Mouse (Mus musculus): ENCODE measurements at regions not wholly inside any gene's neighbourhood (a gene's known extent, or its start where the extent isn't known, plus 50 kb on each side); places are given as distances from the start of the nearest gene placed in this dataset.

DNA sequence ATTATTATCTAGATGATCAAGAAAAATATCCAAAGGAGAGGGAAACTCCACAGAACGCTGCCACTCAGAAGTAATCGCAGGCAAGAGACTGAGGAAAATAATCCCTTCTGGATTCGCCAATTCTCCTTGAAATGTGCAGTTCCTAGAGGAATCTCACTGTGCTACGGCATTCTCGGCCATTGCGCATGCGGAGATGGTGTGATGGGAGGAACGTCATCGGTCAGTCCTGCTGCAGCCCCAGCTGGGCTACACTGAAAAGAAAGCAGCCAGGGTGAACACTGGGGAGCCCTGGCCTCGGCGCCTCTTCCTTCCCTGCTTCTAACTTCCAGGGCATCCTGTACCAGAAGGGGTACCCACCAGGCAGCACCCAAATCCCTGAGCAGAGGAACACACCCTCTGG, 548.0 kb upstream of the Gm19410 start:
- no peak overlapping the region for H3K27ac ChIP-seq (ENCODE audit: control insufficient read depth, insufficient read depth, low read depth, low read length, poor library complexity)
- TF ChIP-seq CTCF (IDR thresholded peaks at IDR 0.05; ENCODE audit: control insufficient read depth, insufficient read depth, low read length) = no peak
- H3K4me1 ChIP-seq (ENCODE audit: control insufficient read depth, insufficient read depth, low read length) = no peaks in the 10 kb centered on the region
- 85% methylated on average over 11 of the region's 11 CpGs for WGBS
- H3K4me3 ChIP-seq (replicated peaks; ENCODE audit: control insufficient read depth, low read depth, low read length) = no peak overlapping the region

DNA sequence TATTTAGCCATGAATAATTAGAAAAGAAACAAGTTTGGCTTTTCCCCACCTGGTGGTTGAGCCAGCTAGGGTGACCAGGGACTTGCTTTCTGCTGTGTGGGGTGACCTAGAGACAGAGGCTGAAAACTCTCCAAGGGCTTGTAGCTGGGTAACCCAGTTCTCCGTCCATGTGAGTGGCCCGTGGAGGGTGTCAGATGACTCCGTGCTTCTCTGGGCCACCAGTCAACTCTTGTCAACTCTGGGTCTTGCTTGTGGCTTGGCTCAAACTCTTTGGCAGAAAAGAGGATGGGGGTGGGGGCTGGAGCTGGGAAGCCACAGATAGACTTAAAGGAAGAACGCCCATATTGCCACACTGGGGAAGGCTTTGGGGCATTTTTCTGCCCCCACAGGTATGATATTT, 547.3 kb upstream of the Gm19410 start:
- H3K4me3 ChIP-seq (replicated peaks; ENCODE audit: control insufficient read depth, low read depth, low read length) = no peak overlapping the region
- no peaks in the 10 kb centered on the region for H3K4me1 ChIP-seq (ENCODE audit: control insufficient read depth, insufficient read depth, low read length)
- TF ChIP-seq POLR2A (IDR thresholded peaks at IDR 0.05; ENCODE audit: borderline replicate concordance, control insufficient read depth, low read depth, low read length) (no peak), CTCF (IDR thresholded peaks at IDR 0.05; ENCODE audit: control insufficient read depth, insufficient read depth, low read length) (no peak)
- WGBS = 8% methylated on average over 4 of the region's 4 CpGs
- no peak overlapping the region for H3K27ac ChIP-seq (ENCODE audit: control insufficient read depth, insufficient read depth, low read depth, low read length, poor library complexity)

DNA sequence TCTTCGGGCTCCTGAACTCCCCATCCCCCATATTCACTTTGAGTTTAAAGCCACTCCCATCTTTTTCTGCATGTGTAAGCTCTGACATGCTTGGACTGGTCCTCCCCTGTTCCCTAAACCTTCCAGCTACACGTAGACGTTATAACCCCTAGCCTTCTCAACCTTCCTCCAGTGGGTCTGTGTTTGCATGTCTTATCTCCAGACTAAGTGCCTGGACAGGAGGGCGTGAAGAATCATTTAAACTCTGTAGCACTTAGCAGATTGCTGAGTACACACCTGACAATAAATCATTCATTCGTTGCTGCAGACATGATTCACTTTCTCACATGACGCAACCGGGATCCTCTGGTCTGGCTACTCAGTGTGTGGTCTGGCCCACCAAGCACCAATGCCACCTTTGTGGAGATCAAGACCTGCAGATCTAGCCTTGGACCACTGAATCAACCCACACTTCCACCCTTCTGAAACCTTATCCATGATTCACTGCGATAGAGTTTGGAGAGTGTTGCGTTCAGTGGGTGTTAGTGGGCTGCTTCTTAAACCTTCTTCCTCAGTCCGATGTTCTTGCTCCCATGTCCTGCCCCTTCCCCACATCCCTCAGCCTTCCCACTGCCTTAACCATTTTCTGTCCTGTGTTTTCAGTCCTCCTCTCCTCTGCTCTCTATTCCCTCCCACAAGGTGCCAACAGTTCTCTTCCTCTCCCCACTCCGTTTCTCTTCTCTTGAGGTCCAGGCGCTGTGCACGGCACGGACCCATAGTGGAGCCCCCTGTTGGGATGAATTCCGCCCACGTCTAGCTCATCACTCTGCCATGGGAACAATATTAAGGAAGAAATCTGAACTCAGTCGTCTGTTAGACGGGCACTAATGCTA, 541.3 kb upstream of the Gm19410 start:
- WGBS = 84% methylated on average over 18 of the region's 18 CpGs
- H3K4me1 ChIP-seq (ENCODE audit: control insufficient read depth, insufficient read depth, low read length) = no peaks in the 10 kb centered on the region
- no peak overlapping the region for H3K4me3 ChIP-seq (replicated peaks; ENCODE audit: control insufficient read depth, low read depth, low read length)
- no peak for TF ChIP-seq CTCF (IDR thresholded peaks at IDR 0.05; ENCODE audit: control insufficient read depth, insufficient read depth, low read length)
- no peak for TF ChIP-seq POLR2A (IDR thresholded peaks at IDR 0.05; ENCODE audit: borderline replicate concordance, control insufficient read depth, low read depth, low read length)
- H3K27ac ChIP-seq (ENCODE audit: control insufficient read depth, insufficient read depth, low read depth, low read length, poor library complexity) = no peak overlapping the region

DNA sequence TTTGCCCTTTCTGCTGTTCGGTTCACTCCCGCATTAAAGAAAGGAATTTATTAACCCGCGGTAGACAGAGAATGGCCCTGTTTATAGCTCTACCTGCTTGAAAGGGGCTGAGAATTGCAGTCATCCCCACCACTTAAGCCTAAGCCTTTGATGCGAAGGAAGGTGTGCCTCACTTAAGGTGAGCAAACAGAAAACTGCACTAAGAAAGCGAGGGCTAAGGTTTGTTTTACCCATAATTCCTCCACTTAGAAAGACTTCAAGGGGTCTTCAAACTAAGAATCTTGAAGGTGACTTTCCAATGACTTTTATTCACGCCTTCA, 540.7 kb upstream of the Gm19410 start:
- no peak overlapping the region for H3K27ac ChIP-seq (ENCODE audit: control insufficient read depth, insufficient read depth, low read depth, low read length, poor library complexity)
- TF ChIP-seq POLR2A (IDR thresholded peaks at IDR 0.05; ENCODE audit: borderline replicate concordance, control insufficient read depth, low read depth, low read length) = no peak
- TF ChIP-seq CTCF (IDR thresholded peaks at IDR 0.05; ENCODE audit: control insufficient read depth, insufficient read depth, low read length) = no peak
- WGBS = 81% methylated on average over 7 of the region's 7 CpGs
- H3K4me3 ChIP-seq (replicated peaks; ENCODE audit: control insufficient read depth, low read depth, low read length) = no peak overlapping the region
- no peaks in the 10 kb centered on the region for H3K4me1 ChIP-seq (ENCODE audit: control insufficient read depth, insufficient read depth, low read length)

DNA sequence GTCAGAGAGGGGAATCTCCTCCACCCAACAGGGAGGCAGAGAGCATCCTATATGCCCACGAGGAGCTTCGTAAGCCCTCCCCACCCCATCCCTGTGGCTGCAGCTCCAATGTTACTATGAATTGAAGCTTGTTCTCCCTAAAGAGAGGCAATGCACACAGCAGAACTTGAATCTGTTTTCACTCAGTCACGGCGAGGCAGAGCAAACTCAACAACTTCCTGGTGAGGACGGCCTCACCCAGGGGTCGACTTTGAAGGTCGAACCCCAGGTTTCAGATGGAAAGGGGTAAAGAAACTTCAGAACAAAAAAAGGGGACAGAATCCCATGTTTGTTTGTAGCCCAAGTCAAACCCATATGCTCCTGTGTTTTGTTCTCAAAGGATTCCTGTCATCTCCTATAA, 538.5 kb upstream of the Gm19410 start:
- H3K4me1 ChIP-seq (ENCODE audit: control insufficient read depth, insufficient read depth, low read length) = no peaks in the 10 kb centered on the region
- H3K27ac ChIP-seq (ENCODE audit: control insufficient read depth, insufficient read depth, low read depth, low read length, poor library complexity) = no peak overlapping the region
- 64% methylated on average over 7 of the region's 7 CpGs for WGBS
- TF ChIP-seq POLR2A (IDR thresholded peaks at IDR 0.05; ENCODE audit: borderline replicate concordance, control insufficient read depth, low read depth, low read length) (no peak), CTCF (IDR thresholded peaks at IDR 0.05; ENCODE audit: control insufficient read depth, insufficient read depth, low read length) (no peak)
- H3K4me3 ChIP-seq (replicated peaks; ENCODE audit: control insufficient read depth, low read depth, low read length) = no peak overlapping the region

DNA sequence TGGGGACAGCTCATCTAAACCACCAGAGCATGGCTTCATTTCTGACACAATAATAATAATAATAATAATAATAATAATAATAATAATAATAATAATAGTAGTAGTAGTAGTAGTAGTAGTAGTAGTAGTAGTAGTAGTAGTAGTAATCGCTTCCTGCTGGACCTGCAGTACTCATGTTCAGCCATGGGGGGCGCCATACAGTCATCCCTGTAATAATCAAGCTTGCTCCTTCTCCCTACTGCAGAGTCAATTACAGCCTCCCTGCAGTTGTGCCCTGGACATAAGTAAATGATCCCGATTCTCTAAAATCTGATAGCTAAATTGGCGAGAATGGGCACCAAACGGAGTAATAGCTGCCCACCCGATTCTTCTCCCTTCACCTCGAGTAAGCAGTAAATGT, 537.1 kb upstream of the Gm19410 start:
- 71% methylated on average over 7 of the region's 7 CpGs for WGBS
- Histone ChIP-seq H3K27ac (ENCODE audit: control insufficient read depth, insufficient read depth, low read depth, low read length, poor library complexity) (no peak overlapping the region), H3K4me1 (ENCODE audit: control insufficient read depth, insufficient read depth, low read length) (no peaks in the 10 kb centered on the region), H3K4me3 (replicated peaks; ENCODE audit: control insufficient read depth, low read depth, low read length) (no peak overlapping the region)
- TF ChIP-seq CTCF (IDR thresholded peaks at IDR 0.05; ENCODE audit: control insufficient read depth, insufficient read depth, low read length) (peak; percentile 40), POLR2A (IDR thresholded peaks at IDR 0.05; ENCODE audit: borderline replicate concordance, control insufficient read depth, low read depth, low read length) (no peak)

DNA sequence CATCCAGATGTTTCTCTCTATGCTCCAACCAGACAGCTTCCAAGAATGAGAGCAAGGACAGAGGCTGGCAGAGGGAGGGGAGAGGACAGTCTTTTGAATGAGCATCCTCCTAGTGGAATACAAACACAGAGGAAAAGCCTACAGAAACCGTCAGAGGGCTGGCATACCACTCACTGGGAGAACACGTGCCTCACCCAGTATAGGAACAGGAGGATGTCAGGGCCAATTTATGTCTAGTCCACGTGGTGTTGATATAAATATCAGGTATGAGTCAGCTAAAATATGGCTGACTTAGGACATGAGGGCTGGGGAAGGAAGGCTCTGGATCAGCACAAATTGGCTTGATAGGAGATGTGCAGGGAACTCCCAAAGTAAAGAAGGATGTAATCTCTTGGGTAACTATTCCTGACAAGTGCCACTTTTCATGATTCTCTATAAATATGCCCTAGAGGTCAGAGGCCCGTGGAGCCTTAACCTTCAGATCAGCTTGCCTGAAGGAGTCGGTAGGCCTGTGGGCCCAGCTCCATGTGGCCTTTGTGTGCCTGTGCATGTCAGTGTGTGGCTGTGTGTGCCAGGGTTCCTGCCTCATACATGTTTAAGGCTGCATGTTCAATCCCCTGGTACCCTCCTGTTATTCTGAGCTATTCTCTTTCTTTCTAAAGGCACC, 531.9 kb upstream of the Gm19410 start:
- no peak overlapping the region for H3K4me3 ChIP-seq (replicated peaks; ENCODE audit: control insufficient read depth, low read depth, low read length)
- no peaks in the 10 kb centered on the region for H3K4me1 ChIP-seq (ENCODE audit: control insufficient read depth, insufficient read depth, low read length)
- TF ChIP-seq CTCF (IDR thresholded peaks at IDR 0.05; ENCODE audit: control insufficient read depth, insufficient read depth, low read length) = no peak
- no peak for TF ChIP-seq POLR2A (IDR thresholded peaks at IDR 0.05; ENCODE audit: borderline replicate concordance, control insufficient read depth, low read depth, low read length)
- no peak overlapping the region for H3K27ac ChIP-seq (ENCODE audit: control insufficient read depth, insufficient read depth, low read depth, low read length, poor library complexity)
- WGBS = 38% methylated on average over 5 of the region's 5 CpGs

DNA sequence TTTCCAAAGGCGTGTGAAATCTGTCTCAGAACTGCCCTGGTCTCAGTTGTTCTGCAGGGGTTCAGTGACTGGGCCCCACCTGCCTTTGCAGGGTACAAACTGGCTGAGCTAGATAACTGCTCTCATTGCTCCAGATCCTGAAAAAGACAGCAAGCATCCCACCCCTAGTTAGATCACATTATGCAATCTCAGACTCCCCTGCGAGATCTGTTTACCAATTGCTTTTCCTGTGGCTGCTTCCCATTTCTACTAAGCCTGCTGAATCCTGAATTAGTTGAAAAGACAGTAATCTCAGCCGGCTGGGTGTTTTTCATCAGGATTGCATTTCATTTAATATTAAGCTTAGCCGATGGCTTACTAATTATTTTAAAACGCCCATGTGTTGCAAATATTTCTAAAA, 531.2 kb upstream of the Gm19410 start:
- Histone ChIP-seq H3K4me3 (replicated peaks; ENCODE audit: control insufficient read depth, low read depth, low read length) (no peak overlapping the region), H3K4me1 (ENCODE audit: control insufficient read depth, insufficient read depth, low read length) (no peaks in the 10 kb centered on the region), H3K27ac (ENCODE audit: control insufficient read depth, insufficient read depth, low read depth, low read length, poor library complexity) (no peak overlapping the region)
- 56% methylated on average over 5 of the region's 5 CpGs for WGBS
- TF ChIP-seq POLR2A (IDR thresholded peaks at IDR 0.05; ENCODE audit: borderline replicate concordance, control insufficient read depth, low read depth, low read length) = no peak
- no peak for TF ChIP-seq CTCF (IDR thresholded peaks at IDR 0.05; ENCODE audit: control insufficient read depth, insufficient read depth, low read length)

Data from bone marrow, adult 2 months (tissue).